Mouse (Mus musculus) cerebellum, adult 2 months (tissue): ENCODE data around the gene Cdc42bpa.

Source experiments
- CTCF ChIP-seq: fragments of 200-500 bp; IDR thresholded peaks from 2 replicates; pipeline ENCODE4 v1.5.1; 2011; ENCODE audit warnings: low read depth, mild to moderate bottlenecking, control low read depth, low read length, moderate library complexity, borderline replicate concordance; ENCODE audit not compliant: insufficient read depth
- POLR2A ChIP-seq: fragments of 200-500 bp; IDR thresholded peaks from 2 replicates; pipeline ENCODE4 v1.6.1; 2011; ENCODE audit warnings: low read length, control low read depth, borderline replicate concordance; ENCODE audit not compliant: insufficient read depth

DNA sequence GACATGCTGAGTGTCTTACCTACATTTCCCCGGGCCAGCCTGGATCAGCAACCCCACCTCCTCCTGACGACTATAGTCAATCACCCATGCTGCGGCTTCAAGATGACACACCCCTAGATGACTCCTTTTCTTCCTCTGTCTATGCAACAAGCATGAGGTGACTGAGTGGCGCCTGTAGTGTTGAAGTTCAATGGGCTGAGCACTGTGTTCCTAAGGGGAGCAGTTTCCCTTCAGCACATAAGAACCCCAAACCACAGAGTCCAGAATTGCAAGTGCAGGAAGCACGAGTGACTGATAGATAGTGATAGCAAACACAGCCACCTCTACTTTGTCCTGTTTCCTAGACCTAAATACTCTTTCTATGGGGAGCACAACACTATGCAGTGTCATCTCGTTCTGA is 33.2 kb upstream of the Cdc42bpa start:
- TF ChIP-seq CTCF: no peak
- no peak for TF ChIP-seq POLR2A
